Mouse (Mus musculus) telencephalon, adult 2 months (tissue): ENCODE data around the gene Rps17.

Source experiments
- DNase-seq: peaks from one replicate; pipeline ENCODE4 v3.0.0-alpha.2; 2011; ENCODE audit warnings: low read depth, low spot score

Gene Rps17

GRCm38 (mm10) chr7:81335705-81336431 lies 9.2 kb downstream of the Rps17 start:
- DNase-seq, result no peak

- DNase-seq, result no peak
Observed at GRCm38 (mm10) chr7:81331851-81332250, 13.2 kb downstream of the Rps17 start.

GRCm38 (mm10) chr7:81330767-81331166 lies 14.3 kb downstream of the Rps17 start:
- no peak for DNase-seq

- DNase-seq, result no peak
Observed at GRCm38 (mm10) chr7:81327661-81328060, 17.4 kb downstream of the Rps17 start.

- DNase-seq, result no peak
Observed at GRCm38 (mm10) chr7:81326859-81327258, 18.2 kb downstream of the Rps17 start.

DNA sequence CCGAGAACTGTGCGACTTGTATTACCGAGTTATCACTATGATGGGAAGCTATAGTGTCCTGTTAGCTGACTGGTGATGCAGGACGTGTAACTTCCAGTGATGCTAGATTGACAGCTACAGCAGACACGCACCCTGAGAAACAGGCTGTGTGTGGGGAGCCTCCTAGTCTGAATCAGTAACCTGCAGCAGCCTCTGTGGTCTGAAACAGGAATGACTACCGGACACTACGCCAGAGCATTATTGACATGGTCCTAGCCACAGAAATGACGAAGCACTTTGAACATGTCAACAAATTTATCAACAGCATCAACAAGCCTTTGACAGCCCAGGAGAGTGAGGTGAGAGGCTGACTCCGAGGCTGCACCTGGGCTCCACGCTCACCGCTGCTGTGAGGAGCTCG lies 19.0 kb downstream of the Rps17 start:
- no peak for DNase-seq

- DNase-seq, result no peak
Observed at GRCm38 (mm10) chr7:81321776-81322175, 23.3 kb downstream of the Rps17 start.

- DNase-seq, result no peak
Observed at GRCm38 (mm10) chr7:81319749-81320148, 25.3 kb downstream of the Rps17 start.

GRCm38 (mm10) chr7:81315583-81315982 lies 29.5 kb downstream of the Rps17 start:
- DNase-seq, result no peak

DNA sequence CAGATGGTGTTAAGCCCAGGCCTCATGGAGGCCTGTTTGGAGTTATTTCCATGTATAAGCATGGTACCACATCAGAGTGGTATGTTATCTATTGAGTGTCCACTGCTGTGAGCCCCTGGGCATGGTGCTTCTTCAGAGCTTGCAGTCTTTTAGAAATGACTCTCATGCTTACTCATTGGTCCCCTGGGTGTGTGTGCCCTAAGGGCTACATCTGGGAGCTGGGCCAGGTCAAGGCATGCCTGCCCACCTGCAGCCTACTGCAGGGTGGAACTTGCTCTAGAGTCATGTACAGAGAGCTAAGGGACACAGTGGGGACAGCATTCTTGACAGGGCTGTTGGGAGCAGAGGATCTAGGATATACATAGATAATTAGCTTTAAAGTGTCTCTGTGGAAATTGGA lies 33.5 kb downstream of the Rps17 start:
- DNase-seq, result no peak

GRCm38 (mm10) chr7:81311130-81311529 lies 33.9 kb downstream of the Rps17 start:
- DNase-seq, result no peak

DNA sequence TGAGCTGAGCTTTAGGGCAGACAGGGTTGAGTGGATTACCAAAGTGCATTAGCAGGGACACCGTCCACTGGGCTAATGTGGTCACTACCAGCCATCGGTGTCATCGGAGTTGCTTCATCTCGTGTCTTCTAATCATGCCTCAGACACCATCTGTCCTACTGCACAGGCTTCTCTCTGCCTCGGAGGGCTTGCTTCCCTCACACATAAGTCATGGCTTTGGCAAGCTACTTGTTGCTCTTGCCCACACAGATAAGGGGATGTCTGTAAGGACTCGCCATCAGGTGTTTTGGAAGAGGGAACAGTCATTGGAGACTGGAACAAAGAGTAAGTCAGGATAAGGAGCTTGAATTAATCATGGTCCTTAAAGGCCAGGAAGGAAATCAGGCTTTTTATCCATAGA lies 35.8 kb downstream of the Rps17 start:
- DNase-seq, result no peak

DNA sequence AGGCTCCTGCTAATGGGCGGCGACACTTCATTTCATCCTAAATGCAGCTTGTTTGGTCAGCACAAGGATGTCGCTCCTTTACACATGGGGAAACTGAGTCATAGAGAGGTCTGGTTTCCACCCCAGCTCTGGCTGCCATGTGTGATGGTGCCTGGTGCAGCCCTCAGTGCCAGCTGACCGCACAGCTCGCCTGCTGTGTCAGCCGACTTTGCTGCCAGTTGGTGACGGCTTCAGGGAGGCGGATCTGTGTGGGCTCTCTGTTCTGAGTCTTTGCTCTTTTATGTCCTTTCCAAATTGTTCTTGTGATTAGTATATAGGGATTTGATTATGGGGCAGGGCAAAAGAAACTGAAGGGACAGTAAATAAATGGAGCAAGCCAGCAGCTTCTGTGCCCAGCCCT lies 37.3 kb downstream of the Rps17 start:
- DNase-seq, result peak; percentile 63

- DNase-seq, result peak; percentile 66
Observed at GRCm38 (mm10) chr7:81304675-81305074, 40.4 kb downstream of the Rps17 start.

- DNase-seq, result no peak
Observed at GRCm38 (mm10) chr7:81304100-81304499, 41.0 kb downstream of the Rps17 start.

- DNase-seq, result no peak
Observed at GRCm38 (mm10) chr7:81303682-81304081, 41.4 kb downstream of the Rps17 start.

- DNase-seq, result peak; percentile 33
Observed at GRCm38 (mm10) chr7:81301323-81301722, 43.7 kb downstream of the Rps17 start.

GRCm38 (mm10) chr7:81298206-81298605 lies 46.8 kb downstream of the Rps17 start:
- DNase-seq, result no peak

DNA sequence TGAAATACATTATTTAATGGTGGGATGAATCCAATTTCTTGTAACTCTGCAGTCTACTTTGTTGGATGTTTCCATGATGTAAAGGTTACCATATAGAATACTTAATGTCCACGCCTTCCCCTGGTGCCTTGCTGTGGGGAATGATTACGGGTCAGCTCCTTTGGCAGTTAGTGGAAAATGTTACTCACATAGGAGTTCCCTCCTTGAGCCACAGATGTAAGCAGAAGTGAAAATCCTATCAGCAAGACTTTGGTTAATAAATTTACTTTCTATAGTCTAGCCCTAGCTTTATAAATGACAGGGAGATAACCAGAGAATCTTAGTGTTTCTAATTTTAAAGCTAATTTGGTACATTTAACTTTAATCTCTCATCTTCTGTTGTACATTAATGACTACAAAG lies 49.9 kb downstream of the Rps17 start:
- no peak for DNase-seq
